In genomic region chr11:68648385-68649148, GRCm38 (mm10) we compare ENCODE assay signal across 17 mouse cellular contexts. TPM values are rescaled to one million over a fixed set of nuclear protein-coding genes. Genes with fewer than 3 reads are reported as not detected.
DNase-seq lines count a peak whose midpoint lies in the region; ATAC-seq and TF ChIP-seq lines count a peak whose summit lies in the region.
"Had no signal": no experiment of that assay in that cellular context is flagged by ENCODE, and none has a peak within 500 bp of the region (broad histone marks: within the 10 kb centered on the region; RNA-seq: fewer than 3 reads in every experiment).

No protein-coding gene starts in this region.

- H3K27ac ChIP-seq in kidney, embryonic 14.5 days (ENCODE audit: low read depth, low read length), result 0 out of 2 replicates have a peak overlapping the region, but pooled peaks have one; percentile 21
- peak overlapping the region; percentile 44; the same call in 1 of the 2 replicates for H3K27ac ChIP-seq in lung, embryonic 16.5 days (ENCODE audit: low read length)
- 0 out of 2 replicates have a peak overlapping the region, but pooled peaks have one; percentile 21 for H3K27ac ChIP-seq in embryonic facial prominence, embryonic 14.5 days (replicated peaks; ENCODE audit: low read depth, low read length)
- H3K27ac ChIP-seq in forebrain, embryonic 10.5 days, result no peak overlapping the region
- H3K27ac ChIP-seq: forebrain, embryonic 12.5 days; heart, adult 2 months; midbrain, embryonic 13.5 days; neural tube, embryonic 15.5 days had no signal

- H3K9me3 ChIP-seq in kidney, embryonic 14.5 days (ENCODE audit: control insufficient read depth, low read length), result no peaks in the 10 kb centered on the region
- H3K9me3 ChIP-seq in lung, embryonic 16.5 days (ENCODE audit: control insufficient read depth, low read length), result no peaks in the 10 kb centered on the region
- H3K9me3 ChIP-seq in embryonic facial prominence, embryonic 14.5 days (ENCODE audit: control insufficient read depth, low read length), result no peaks in the 10 kb centered on the region
- H3K9me3 ChIP-seq in forebrain, embryonic 10.5 days, result no peaks in the 10 kb centered on the region
- H3K9me3 ChIP-seq: forebrain, embryonic 12.5 days; G1E; midbrain, embryonic 13.5 days; neural tube, embryonic 15.5 days had no signal

- DNase-seq in kidney, adult 9 months, result no peak
- no peak for DNase-seq in lung, adult 2 months
- no peak for DNase-seq in embryonic facial prominence, embryonic 14.5 days (ENCODE audit: low spot score)
- DNase-seq in telencephalon, adult 2 months (ENCODE audit: low read depth, low spot score), result peak; percentile 50
- no peak for DNase-seq in forebrain, embryonic 10.5 days (ENCODE audit: extremely low spot score, low spot score)
- DNase-seq: cerebellum, adult 9-11 months; gastrocnemius, postnatal 10 days; heart, adult 2 months; spleen, adult 18-20 months; thymus, postnatal 14 days had no signal

- H3K27me3 ChIP-seq in kidney, embryonic 14.5 days (ENCODE audit: control insufficient read depth, insufficient read depth, low read length), result no peaks in the 10 kb centered on the region
- H3K27me3 ChIP-seq in lung, embryonic 16.5 days (ENCODE audit: control insufficient read depth, insufficient read depth, low read depth, low read length), result no peaks in the 10 kb centered on the region
- H3K27me3 ChIP-seq in embryonic facial prominence, embryonic 14.5 days (replicated peaks; ENCODE audit: control insufficient read depth, insufficient read depth, low read length), result no peaks in the 10 kb centered on the region
- H3K27me3 ChIP-seq in forebrain, embryonic 10.5 days (ENCODE audit: poor library complexity, severe bottlenecking), result no peaks in the 10 kb centered on the region
- H3K27me3 ChIP-seq: forebrain, embryonic 12.5 days; midbrain, embryonic 13.5 days; neural tube, embryonic 15.5 days had no signal

- no peak overlapping the region for H3K9ac ChIP-seq in kidney, embryonic 14.5 days (ENCODE audit: low read depth, low read length)
- no peak overlapping the region for H3K9ac ChIP-seq in lung, embryonic 16.5 days (ENCODE audit: low read length)
- no peak overlapping the region for H3K9ac ChIP-seq in embryonic facial prominence, embryonic 14.5 days (ENCODE audit: low read depth, low read length)
- H3K9ac ChIP-seq: forebrain, embryonic 12.5 days; midbrain, embryonic 13.5 days; neural tube, embryonic 15.5 days had no signal

- no peak overlapping the region for H3K4me2 ChIP-seq in kidney, embryonic 14.5 days (replicated peaks; ENCODE audit: low read depth, low read length)
- H3K4me2 ChIP-seq in lung, embryonic 16.5 days (ENCODE audit: low read depth, low read length), result no peak overlapping the region
- H3K4me2 ChIP-seq in embryonic facial prominence, embryonic 14.5 days (ENCODE audit: low read depth, low read length), result no peak overlapping the region
- H3K4me2 ChIP-seq: forebrain, embryonic 12.5 days; midbrain, embryonic 13.5 days; neural tube, embryonic 15.5 days had no signal

- 0 out of 2 replicates have a peak, but pooled peaks cover 9% of the 10 kb centered on the region for H3K4me1 ChIP-seq in kidney, embryonic 14.5 days (ENCODE audit: control insufficient read depth, insufficient read depth, low read length)
- H3K4me1 ChIP-seq in lung, embryonic 16.5 days (replicated peaks; ENCODE audit: control insufficient read depth, insufficient read depth, low read length), result peaks cover 17% of the 10 kb centered on the region; the same call in 1 of the 2 replicates
- 0 out of 2 replicates have a peak, but pooled peaks cover 2% of the 10 kb centered on the region for H3K4me1 ChIP-seq in lung, adult 2 months (ENCODE audit: control insufficient read depth, insufficient read depth, low read length)
- no peaks in the 10 kb centered on the region for H3K4me1 ChIP-seq in embryonic facial prominence, embryonic 14.5 days (ENCODE audit: control insufficient read depth, insufficient read depth, low read length)
- peaks cover 16% of the 10 kb centered on the region for H3K4me1 ChIP-seq in forebrain, embryonic 10.5 days
- H3K4me1 ChIP-seq: forebrain, embryonic 12.5 days; midbrain, embryonic 13.5 days; neural tube, embryonic 15.5 days had no signal

- no peaks in the 10 kb centered on the region for H3K36me3 ChIP-seq in kidney, embryonic 14.5 days (ENCODE audit: control insufficient read depth, insufficient read depth, low read length)
- no peaks in the 10 kb centered on the region for H3K36me3 ChIP-seq in lung, embryonic 16.5 days (ENCODE audit: control insufficient read depth, insufficient read depth, low read length)
- no peaks in the 10 kb centered on the region for H3K36me3 ChIP-seq in embryonic facial prominence, embryonic 14.5 days (ENCODE audit: control insufficient read depth, insufficient read depth, low read length)
- no peaks in the 10 kb centered on the region for H3K36me3 ChIP-seq in forebrain, embryonic 10.5 days (replicated peaks)
- H3K36me3 ChIP-seq: forebrain, embryonic 12.5 days; G1E; midbrain, embryonic 13.5 days; neural tube, embryonic 15.5 days had no signal

- no peak for TF ChIP-seq POLR2A in lung, adult 2 months (IDR thresholded peaks at IDR 0.05; ENCODE audit: borderline replicate concordance, extremely low read depth, low read depth, low read length)

- no peak for TF ChIP-seq CTCF in lung, adult 2 months (IDR thresholded peaks at IDR 0.05; ENCODE audit: insufficient read depth, low read length)

- no peak for ATAC-seq in kidney, embryonic 14.5 days (ENCODE audit: low FRiP score, low TSS enrichment)
- ATAC-seq in lung, embryonic 16.5 days (ENCODE audit: low read depth), result no peak
- ATAC-seq in embryonic facial prominence, embryonic 14.5 days (ENCODE audit: low read depth), result no peak
- ATAC-seq: midbrain, embryonic 13.5 days had no signal

- H3K4me3 ChIP-seq in kidney, embryonic 14.5 days (ENCODE audit: low read length), result no peak overlapping the region
- no peak overlapping the region for H3K4me3 ChIP-seq in lung, embryonic 16.5 days (ENCODE audit: low read length)
- no peak overlapping the region for H3K4me3 ChIP-seq in lung, adult 2 months (replicated peaks; ENCODE audit: extremely low read depth, low read depth, low read length)
- no peak overlapping the region for H3K4me3 ChIP-seq in embryonic facial prominence, embryonic 14.5 days (ENCODE audit: low read depth, low read length)
- no peak overlapping the region for H3K4me3 ChIP-seq in forebrain, embryonic 10.5 days
- H3K4me3 ChIP-seq: forebrain, embryonic 12.5 days; heart, adult 2 months; midbrain, embryonic 13.5 days; myocyte; neural tube, embryonic 15.5 days had no signal

- WGBS in kidney, embryonic 14.5 days, result 70% methylated on average over 15 of the region's 16 CpGs
- WGBS in lung, embryonic 16.5 days, result 51% methylated on average over 16 of the region's 16 CpGs
- WGBS in lung, adult 2 months, result 61% methylated on average over 16 of the region's 16 CpGs
- WGBS in embryonic facial prominence, embryonic 14.5 days, result 63% methylated on average over 15 of the region's 16 CpGs
- 76% methylated on average over 16 of the region's 16 CpGs for WGBS in forebrain, embryonic 10.5 days

RNA-seq across cellular contexts. Expression of gene Myh10, which starts 42.8 kb away (rescaled TPM):
- polyA plus RNA-seq in kidney, embryonic 14.5 days (2014; fragmentation: Nextera tagmentation; extraction: Ambion mirVana), result 115 and 145 TPM in 2 replicates
- 119 and 125 TPM in 2 replicates for polyA plus RNA-seq in lung, embryonic 16.5 days (2015; fragmentation: Nextera tagmentation; extraction: Ambion mirVana)
- polyA plus RNA-seq in lung, adult 2 months (2012; rRNA removed), result 103 and 123 TPM in 2 replicates
- polyA plus RNA-seq in embryonic facial prominence, embryonic 14.5 days (2014; fragmentation: Nextera tagmentation; extraction: Ambion mirVana), result 103 and 117 TPM in 2 replicates
- polyA plus RNA-seq in forebrain, embryonic 10.5 days (2016; fragmentation: Nextera tagmentation; extraction: Ambion mirVana), result 161 and 167 TPM in 2 replicates
